Mouse (Mus musculus): ENCODE measurements around the gene Cracr2b. TPM values are rescaled to one million over a fixed set of nuclear protein-coding genes. Genes with fewer than 3 reads are reported as not detected.

The Cracr2b gene
- polyA plus RNA-seq, 1 experiment from 2014 or later: 4.8 TPM

- Histone ChIP-seq H3K9me3 (replicated peaks; ENCODE audit: control insufficient read depth, low read length) (no peaks in the 10 kb centered on the region), H3K27me3 (ENCODE audit: control insufficient read depth, insufficient read depth, low read depth, low read length) (peaks cover 35% of the 10 kb centered on the region), H3K9ac (ENCODE audit: low read depth, low read length) (no peak overlapping the region), H3K27ac (ENCODE audit: low read length) (no peak overlapping the region), H3K4me3 (ENCODE audit: low read depth, low read length) (no peak overlapping the region), H3K4me1 (ENCODE audit: control insufficient read depth, low read depth, low read length) (peaks cover 24% of the 10 kb centered on the region), H3K36me3 (ENCODE audit: control insufficient read depth, insufficient read depth) (no peaks in the 10 kb centered on the region), H3K4me2 (ENCODE audit: low read depth, low read length) (no peak overlapping the region)
- ATAC-seq (ENCODE audit: low read depth): no peak
- 71% methylated on average over 15 of the region's 15 CpGs for WGBS (ENCODE audit: insufficient replicate concordance)
Measured at GRCm38 (mm10) chr7:141457986-141458660, 2.8 kb upstream of the Cracr2b start.

- no peaks in the 10 kb centered on the region for H3K9me3 ChIP-seq (replicated peaks; ENCODE audit: control insufficient read depth, low read length)
- peaks cover 24% of the 10 kb centered on the region for H3K4me1 ChIP-seq (ENCODE audit: control insufficient read depth, low read depth, low read length)
- no peak overlapping the region for H3K27ac ChIP-seq (ENCODE audit: low read length)
- no peak for ATAC-seq (ENCODE audit: low read depth)
- no peak overlapping the region for H3K9ac ChIP-seq (ENCODE audit: low read depth, low read length)
- H3K4me3 ChIP-seq (ENCODE audit: low read depth, low read length): no peak overlapping the region
- H3K27me3 ChIP-seq (ENCODE audit: control insufficient read depth, insufficient read depth, low read depth, low read length): peaks cover 40% of the 10 kb centered on the region
- WGBS (ENCODE audit: insufficient replicate concordance): 78% methylated on average over 11 of the region's 11 CpGs
- H3K36me3 ChIP-seq (ENCODE audit: control insufficient read depth, insufficient read depth): no peaks in the 10 kb centered on the region
- H3K4me2 ChIP-seq (ENCODE audit: low read depth, low read length): no peak overlapping the region
Measured at GRCm38 (mm10) chr7:141458661-141459060, 2.2 kb upstream of the Cracr2b start.

- Histone ChIP-seq H3K9me3 (replicated peaks; ENCODE audit: control insufficient read depth, low read length) (no peaks in the 10 kb centered on the region), H3K4me2 (ENCODE audit: low read depth, low read length) (no peak overlapping the region), H3K36me3 (ENCODE audit: control insufficient read depth, insufficient read depth) (no peaks in the 10 kb centered on the region), H3K9ac (ENCODE audit: low read depth, low read length) (no peak overlapping the region), H3K4me3 (ENCODE audit: low read depth, low read length) (no peak overlapping the region), H3K27me3 (ENCODE audit: control insufficient read depth, insufficient read depth, low read depth, low read length) (peaks cover 47% of the 10 kb centered on the region), H3K27ac (ENCODE audit: low read length) (no peak overlapping the region), H3K4me1 (ENCODE audit: control insufficient read depth, low read depth, low read length) (peaks cover 25% of the 10 kb centered on the region)
- no peak for ATAC-seq (ENCODE audit: low read depth)
- WGBS (ENCODE audit: insufficient replicate concordance): 83% methylated on average over 17 of the region's 17 CpGs
Measured at GRCm38 (mm10) chr7:141459301-141459711, 1.6 kb upstream of the Cracr2b start.

GRCm38 (mm10) chr7:141460001-141460390 is 898 bp upstream of the Cracr2b start:
- no peak for ATAC-seq (ENCODE audit: low read depth)
- Histone ChIP-seq H3K4me1 (ENCODE audit: control insufficient read depth, low read depth, low read length) (peaks cover 26% of the 10 kb centered on the region), H3K4me3 (ENCODE audit: low read depth, low read length) (no peak overlapping the region), H3K27me3 (ENCODE audit: control insufficient read depth, insufficient read depth, low read depth, low read length) (peaks cover 54% of the 10 kb centered on the region), H3K9ac (ENCODE audit: low read depth, low read length) (no peak overlapping the region), H3K9me3 (replicated peaks; ENCODE audit: control insufficient read depth, low read length) (no peaks in the 10 kb centered on the region), H3K36me3 (ENCODE audit: control insufficient read depth, insufficient read depth) (no peaks in the 10 kb centered on the region), H3K27ac (ENCODE audit: low read length) (no peak overlapping the region), H3K4me2 (ENCODE audit: low read depth, low read length) (no peak overlapping the region)
- 71% methylated on average over 5 of the region's 5 CpGs for WGBS (ENCODE audit: insufficient replicate concordance)

- Histone ChIP-seq H3K4me3 (ENCODE audit: low read depth, low read length) (peak overlapping the region; percentile 57), H3K9me3 (replicated peaks; ENCODE audit: control insufficient read depth, low read length) (no peaks in the 10 kb centered on the region), H3K36me3 (ENCODE audit: control insufficient read depth, insufficient read depth) (no peaks in the 10 kb centered on the region), H3K27me3 (ENCODE audit: control insufficient read depth, insufficient read depth, low read depth, low read length) (peaks cover 71% of the 10 kb centered on the region), H3K9ac (ENCODE audit: low read depth, low read length) (peak overlapping the region; percentile 28; the same call in 1 of the 2 replicates), H3K27ac (ENCODE audit: low read length) (no peak overlapping the region), H3K4me2 (ENCODE audit: low read depth, low read length) (peak overlapping the region; percentile 68), H3K4me1 (ENCODE audit: control insufficient read depth, low read depth, low read length) (peaks cover 20% of the 10 kb centered on the region)
- no peak for ATAC-seq (ENCODE audit: low read depth)
- 3% methylated on average over 55 of the region's 59 CpGs for WGBS (ENCODE audit: insufficient replicate concordance)
Measured at GRCm38 (mm10) chr7:141461521-141462332, 833 bp downstream of the Cracr2b start.

- Histone ChIP-seq H3K4me2 (ENCODE audit: low read depth, low read length) (peak overlapping the region; percentile 68; the same call in 1 of the 2 replicates), H3K4me3 (ENCODE audit: low read depth, low read length) (peak overlapping the region; percentile 57), H3K27me3 (ENCODE audit: control insufficient read depth, insufficient read depth, low read depth, low read length) (peaks cover 71% of the 10 kb centered on the region), H3K9ac (ENCODE audit: low read depth, low read length) (no peak overlapping the region), H3K27ac (ENCODE audit: low read length) (no peak overlapping the region; the same call in 1 of the 2 replicates), H3K9me3 (replicated peaks; ENCODE audit: control insufficient read depth, low read length) (no peaks in the 10 kb centered on the region), H3K36me3 (ENCODE audit: control insufficient read depth, insufficient read depth) (no peaks in the 10 kb centered on the region), H3K4me1 (ENCODE audit: control insufficient read depth, low read depth, low read length) (peaks cover 24% of the 10 kb centered on the region)
- no peak for ATAC-seq (ENCODE audit: low read depth)
- WGBS (ENCODE audit: insufficient replicate concordance): 21% methylated on average over 5 of the region's 5 CpGs
Measured at GRCm38 (mm10) chr7:141462333-141462821, 1.5 kb downstream of the Cracr2b start.

- peak overlapping the region; percentile 19; the same call in 1 of the 2 replicates for H3K4me3 ChIP-seq (ENCODE audit: low read depth, low read length)
- no peak overlapping the region for H3K9ac ChIP-seq (ENCODE audit: low read depth, low read length)
- peaks cover 71% of the 10 kb centered on the region for H3K27me3 ChIP-seq (ENCODE audit: control insufficient read depth, insufficient read depth, low read depth, low read length)
- H3K36me3 ChIP-seq (ENCODE audit: control insufficient read depth, insufficient read depth): no peaks in the 10 kb centered on the region
- H3K9me3 ChIP-seq (replicated peaks; ENCODE audit: control insufficient read depth, low read length): no peaks in the 10 kb centered on the region
- H3K4me1 ChIP-seq (ENCODE audit: control insufficient read depth, low read depth, low read length): peaks cover 32% of the 10 kb centered on the region
- peak overlapping the region; percentile 4; the same call in 1 of the 2 replicates for H3K4me2 ChIP-seq (ENCODE audit: low read depth, low read length)
- H3K27ac ChIP-seq (ENCODE audit: low read length): no peak overlapping the region
- 23% methylated on average over 12 of the region's 12 CpGs for WGBS (ENCODE audit: insufficient replicate concordance)
- no peak for ATAC-seq (ENCODE audit: low read depth)
Measured at GRCm38 (mm10) chr7:141463824-141464602, 3.1 kb downstream of the Cracr2b start.

GRCm38 (mm10) chr7:141464603-141465201 is 3.8 kb downstream of the Cracr2b start:
- Histone ChIP-seq H3K27ac (ENCODE audit: low read length) (no peak overlapping the region), H3K4me2 (ENCODE audit: low read depth, low read length) (peak overlapping the region; percentile 4; the same call in 1 of the 2 replicates), H3K4me3 (ENCODE audit: low read depth, low read length) (peak overlapping the region; percentile 19; the same call in 1 of the 2 replicates), H3K36me3 (ENCODE audit: control insufficient read depth, insufficient read depth) (no peaks in the 10 kb centered on the region), H3K27me3 (ENCODE audit: control insufficient read depth, insufficient read depth, low read depth, low read length) (peaks cover 66% of the 10 kb centered on the region), H3K9me3 (replicated peaks; ENCODE audit: control insufficient read depth, low read length) (no peaks in the 10 kb centered on the region), H3K4me1 (ENCODE audit: control insufficient read depth, low read depth, low read length) (peaks cover 37% of the 10 kb centered on the region), H3K9ac (ENCODE audit: low read depth, low read length) (peak overlapping the region; percentile 11; the same call in 1 of the 2 replicates)
- no peak for ATAC-seq (ENCODE audit: low read depth)
- WGBS (ENCODE audit: insufficient replicate concordance): 10% methylated on average over 38 of the region's 38 CpGs

Data from liver, embryonic 16.5 days (tissue).